Mouse (Mus musculus) brain, adult 2 months (tissue): ENCODE results near the gene Rxfp1.
"Not testable (repeated sequence)": the region's sequence is repeated elsewhere in the genome, so short reads cannot be mapped to it uniquely, and the experiment has no call there.

Experiments used
- DNase-seq: peaks from one replicate; pipeline ENCODE4 v3.0.0; 2011; ENCODE audit warnings: low read depth, low spot score

Rxfp1 gene

GRCm38 (mm10) chr3:79737780-79738179 lies at the start of gene Rxfp1:
TSS of gene Rxfp1 (minus strand) at chr3:79737880.
- peak; percentile 8 for DNase-seq

GRCm38 (mm10) chr3:79784362-79784736 lies 46.7 kb upstream of the Rxfp1 start:
- DNase-seq = no peak

- DNase-seq = peak; percentile 28
Observed at GRCm38 (mm10) chr3:79783630-79784361, 46.1 kb upstream of the Rxfp1 start.

DNA sequence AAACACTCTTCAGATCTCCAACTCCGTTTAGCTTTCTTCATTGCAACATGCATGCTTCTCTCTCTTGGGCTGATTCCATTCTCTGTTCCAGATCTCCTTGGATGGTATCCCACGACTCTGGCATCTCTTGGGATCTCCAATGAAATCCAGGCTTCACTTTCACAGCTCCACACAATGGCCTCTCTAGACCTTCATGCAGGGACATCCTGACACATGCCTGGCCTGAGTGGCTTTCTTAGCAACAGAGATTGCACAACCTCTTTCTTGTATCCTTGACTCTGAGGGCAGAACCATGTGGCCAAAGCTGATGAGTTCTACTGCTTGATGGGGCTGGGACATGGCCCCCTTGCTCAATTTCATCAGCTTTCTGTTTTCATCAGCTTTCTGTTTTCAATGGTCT lies 35.0 kb upstream of the Rxfp1 start:
- DNase-seq = no peak

DNA sequence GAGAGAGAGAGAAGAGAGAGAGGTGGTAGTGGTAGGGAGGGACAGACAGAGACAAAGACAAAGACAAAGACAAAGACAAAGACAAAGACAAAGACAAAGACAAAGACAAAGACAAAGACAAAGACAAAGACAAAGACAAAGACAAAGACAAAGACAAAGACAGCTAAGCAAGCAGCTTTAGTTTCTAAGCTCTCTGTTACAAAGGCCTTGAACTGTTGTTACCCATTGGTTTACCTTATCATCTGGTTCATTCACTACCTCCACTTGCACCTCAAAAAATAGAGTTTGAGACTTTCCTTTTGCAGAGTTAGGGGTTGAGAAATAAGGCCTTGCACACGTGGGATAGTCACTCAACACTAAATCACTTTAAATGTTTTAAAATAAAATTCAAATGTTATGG lies 16.1 kb upstream of the Rxfp1 start:
- DNase-seq = no peak

- no peak for DNase-seq
Observed at GRCm38 (mm10) chr3:79746585-79746984, 8.9 kb upstream of the Rxfp1 start.

GRCm38 (mm10) chr3:79745101-79745500 lies 7.4 kb upstream of the Rxfp1 start:
- peak; percentile 76 for DNase-seq

- DNase-seq = peak; percentile 22
Observed at GRCm38 (mm10) chr3:79744415-79744814, 6.7 kb upstream of the Rxfp1 start.

- peak; percentile 60 for DNase-seq
Observed at GRCm38 (mm10) chr3:79740351-79740750, 2.7 kb upstream of the Rxfp1 start.

- DNase-seq = peak; percentile 31
Observed at GRCm38 (mm10) chr3:79738451-79738850, 771 bp upstream of the Rxfp1 start.

DNA sequence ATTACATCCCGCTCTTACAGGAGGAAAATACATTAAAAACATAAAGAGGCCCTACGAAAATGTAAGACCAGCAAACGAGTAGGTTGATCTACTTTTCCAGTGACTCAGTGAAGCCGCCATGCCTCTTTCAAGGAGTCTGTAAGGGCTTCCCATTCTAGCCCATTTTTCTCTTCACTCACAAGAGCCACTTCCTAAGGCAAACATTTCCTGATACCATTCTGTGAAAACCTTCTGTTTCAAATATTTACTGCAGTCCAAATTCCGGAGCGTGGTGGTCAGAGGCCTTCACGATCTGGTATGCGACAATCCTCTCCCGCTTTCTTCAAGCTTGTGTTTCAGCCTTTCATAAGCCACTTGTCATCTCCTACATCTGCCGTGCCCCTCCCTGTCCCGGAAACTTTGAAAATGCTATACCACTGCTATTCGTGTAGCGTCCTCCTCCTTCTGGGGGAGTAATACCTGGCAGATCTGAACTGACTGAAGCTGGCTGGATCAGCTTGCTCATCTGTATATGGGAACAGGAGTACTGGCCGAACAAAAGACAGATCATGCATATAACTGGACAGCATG lies 11.1 kb downstream of the Rxfp1 start:
- DNase-seq = peak; percentile 16

GRCm38 (mm10) chr3:79720756-79721484 lies 16.8 kb downstream of the Rxfp1 start:
- DNase-seq = no peak

DNA sequence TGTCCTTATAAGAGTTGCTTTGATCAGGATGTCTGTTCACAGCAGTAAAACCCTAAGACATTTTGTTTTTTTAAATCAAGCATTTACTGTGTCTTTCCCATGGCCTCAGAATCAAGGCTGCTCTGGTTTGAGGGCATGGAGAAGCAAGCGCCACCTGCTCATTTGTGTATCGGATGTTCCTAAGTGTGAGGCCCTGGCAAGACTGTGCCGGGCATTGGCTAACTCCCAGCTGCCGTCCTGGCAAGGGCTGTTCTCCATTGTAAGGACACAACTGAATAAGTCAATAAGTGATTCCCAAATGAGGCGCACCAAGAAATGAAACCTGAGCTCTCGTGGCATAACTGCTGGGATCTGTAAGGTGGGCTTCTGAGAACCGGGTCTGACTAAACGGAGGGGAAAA lies 31.2 kb downstream of the Rxfp1 start:
- peak; percentile 75 for DNase-seq

GRCm38 (mm10) chr3:79703135-79703534 lies 34.5 kb downstream of the Rxfp1 start:
- peak; percentile 47 for DNase-seq

DNA sequence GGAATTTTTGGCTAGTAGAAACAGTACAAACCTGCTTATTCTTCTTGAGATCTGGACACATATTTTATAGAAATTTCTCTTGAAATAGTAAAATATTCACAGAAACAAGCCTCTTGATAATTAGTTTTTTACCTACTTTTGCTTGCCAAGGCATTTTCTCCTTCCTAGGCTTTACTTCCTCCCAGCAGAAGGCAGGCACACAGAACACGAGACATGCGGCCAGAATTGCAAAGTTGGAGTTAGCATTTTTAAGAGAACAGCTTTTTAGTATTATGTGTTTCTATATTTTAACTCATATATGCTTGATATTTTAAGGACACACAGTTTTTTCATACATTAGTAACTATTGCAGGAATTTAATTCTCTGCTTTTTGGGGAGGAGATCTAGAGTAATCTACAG lies 45.7 kb downstream of the Rxfp1 start:
- peak; percentile 25 for DNase-seq

GRCm38 (mm10) chr3:79690111-79690651 lies 47.5 kb downstream of the Rxfp1 start:
- DNase-seq = peak; percentile 38

DNA sequence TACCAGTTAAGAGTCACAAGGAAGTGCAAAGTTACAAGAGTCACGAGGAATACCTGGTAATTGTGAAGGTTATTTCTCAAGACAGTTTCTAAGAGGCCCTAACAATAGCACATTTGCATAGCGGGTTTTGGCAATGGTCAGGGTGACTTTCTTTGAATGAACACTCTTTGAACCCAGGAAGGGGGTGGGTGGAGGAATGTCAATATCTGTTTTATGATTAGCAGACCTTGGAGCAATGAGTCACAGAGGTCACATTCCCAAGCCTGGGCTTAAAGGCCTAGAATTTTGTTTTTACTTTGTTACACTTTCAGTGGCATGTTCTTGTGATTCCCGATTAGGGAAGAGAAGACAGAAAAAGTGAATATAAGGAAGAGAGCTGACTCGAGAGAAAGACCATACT lies 49.6 kb downstream of the Rxfp1 start:
- not testable (repeated sequence) for DNase-seq

DNA sequence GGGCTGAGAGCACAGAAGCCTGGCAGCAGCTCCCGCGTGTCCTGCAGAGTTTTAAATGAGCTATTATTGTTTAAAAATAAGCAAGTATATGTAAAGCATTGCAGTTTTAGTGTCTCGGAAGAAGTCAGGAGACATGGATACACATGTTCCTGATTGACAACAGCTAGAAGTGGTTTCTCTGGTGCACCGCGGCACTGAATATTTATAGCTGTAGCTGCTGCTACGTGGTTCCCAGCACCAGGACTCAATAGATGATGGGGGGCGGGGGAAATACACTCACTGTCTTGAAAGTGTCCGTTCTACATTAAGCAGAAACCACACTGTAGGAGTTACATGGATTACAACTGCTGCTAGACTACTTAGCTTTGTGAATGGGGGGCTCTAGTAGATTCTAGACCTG lies 54.2 kb downstream of the Rxfp1 start:
- DNase-seq = no peak

DNA sequence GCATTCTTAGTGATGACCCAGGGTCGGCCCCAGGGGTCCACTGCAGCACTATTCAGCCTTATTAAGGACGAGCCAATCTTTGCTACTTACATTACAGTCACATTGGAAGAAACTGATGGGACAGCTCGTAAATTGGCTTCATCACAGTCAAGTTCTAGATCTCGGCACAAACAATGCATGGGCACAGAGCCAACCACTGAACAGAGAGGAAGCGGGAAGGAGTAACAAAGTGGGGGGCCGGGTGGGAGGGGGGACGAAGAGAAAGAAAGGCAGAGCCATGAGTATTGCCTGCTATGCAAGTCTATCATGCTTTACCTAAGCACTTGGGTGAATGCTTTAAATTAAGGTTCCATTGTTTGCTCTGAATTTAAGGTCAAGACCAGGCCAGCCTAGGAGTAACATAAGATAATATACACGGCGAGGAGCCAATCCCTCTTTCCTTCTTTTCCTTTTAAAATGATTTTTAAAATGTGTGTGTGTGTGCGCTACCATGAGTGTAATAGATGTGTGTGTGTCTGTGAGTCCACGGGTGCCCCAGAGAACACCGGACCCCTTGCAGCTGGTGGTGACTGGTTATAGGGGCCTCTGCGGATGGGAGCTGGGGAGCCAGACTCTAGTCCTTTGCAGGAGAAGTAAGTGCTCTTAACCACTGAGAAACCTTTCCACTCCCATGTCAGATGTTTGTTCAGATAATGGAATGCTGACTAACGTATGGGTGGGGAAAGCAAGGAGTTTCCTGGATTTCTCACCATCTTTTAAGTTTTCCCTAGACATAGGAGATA lies 55.1 kb downstream of the Rxfp1 start:
- DNase-seq = no peak

- DNase-seq = no peak
Observed at GRCm38 (mm10) chr3:79676411-79676810, 61.3 kb downstream of the Rxfp1 start.

DNA sequence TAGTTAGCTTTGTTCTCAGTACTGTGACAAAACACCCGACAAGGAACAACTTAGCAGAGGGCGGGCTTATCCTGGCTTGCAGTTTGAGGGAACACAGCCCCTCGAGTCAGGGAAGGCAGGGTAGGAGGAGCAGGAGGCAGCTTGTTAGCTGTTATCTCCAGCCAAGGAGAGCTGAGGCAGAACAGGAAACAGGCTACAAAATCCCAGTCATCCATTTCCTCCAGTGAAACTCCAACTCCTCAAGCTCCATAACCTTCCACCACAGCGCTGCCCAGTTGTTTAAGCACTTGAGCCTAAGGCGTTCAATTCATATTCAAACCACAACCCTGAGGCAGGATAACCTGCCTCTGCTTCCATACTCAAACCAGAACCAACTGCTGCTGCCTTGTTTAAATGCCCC lies 63.0 kb downstream of the Rxfp1 start:
- DNase-seq = no peak

DNA sequence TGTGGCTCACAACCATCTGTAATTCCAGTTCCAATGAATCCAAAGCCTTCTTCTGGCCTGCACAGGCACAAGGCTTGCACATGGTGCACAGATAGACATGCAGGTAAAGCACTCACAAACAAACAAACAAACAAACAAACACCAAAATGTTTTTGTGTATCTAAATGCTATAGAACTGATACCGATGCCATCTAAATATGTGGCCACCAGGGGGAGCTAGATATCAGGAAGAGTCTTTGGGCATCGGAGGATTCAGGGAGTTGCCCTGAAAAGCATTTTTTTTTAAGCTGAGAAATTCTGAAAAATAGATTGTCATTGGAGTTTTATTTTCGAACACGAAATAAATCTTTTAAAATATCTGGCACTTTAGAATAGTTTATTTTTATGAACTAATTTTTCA lies 64.6 kb downstream of the Rxfp1 start:
- DNase-seq = peak; percentile 78
